Mouse (Mus musculus) mouse trophoblast stem cell (cell line): Measurements from ENCODE around the gene Banf1.
"Not testable (repeated sequence)": the region's sequence is repeated elsewhere in the genome, so short reads cannot be mapped to it uniquely, and the experiment has no call there.

Experiments
- in situ Hi-C, 2 experiments: fragments of 300-500 bp; cut with MseI, MboI; formaldehyde crosslinking; loops; 2 replicates in 1 of 2; 3 replicates in 1 of 2; pipeline ENCODE4 v1.15.1; 2025

The Banf1 gene

DNA sequence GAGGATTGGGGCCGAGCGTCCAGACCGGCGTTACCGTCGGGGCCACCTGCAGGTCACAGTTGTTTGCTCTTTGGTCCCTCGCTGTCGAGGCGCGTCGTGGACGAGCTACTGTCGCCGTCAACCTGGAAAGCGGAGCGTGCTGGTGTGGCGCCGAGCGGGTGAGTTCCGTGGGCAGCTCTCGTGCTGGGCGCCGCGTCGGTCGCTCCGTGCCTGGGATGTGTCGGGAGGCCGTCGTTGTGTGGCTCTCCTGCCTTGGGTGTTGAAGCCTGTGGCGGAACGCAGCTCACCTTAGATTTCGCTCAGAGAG lies at the start of gene Banf1:
Gene Banf1, minus strand, starts transcription at position 116 of the 307 bp plus-strand sequence.
- in situ Hi-C loops = no loop called here

- in situ Hi-C loops = no loop called here
Measured at GRCm38 (mm10) chr19:5414534-5414957, 47.6 kb upstream of the Banf1 start.

GRCm38 (mm10) chr19:5413840-5414239 lies 46.9 kb upstream of the Banf1 start:
- in situ Hi-C loops = no loop called here

DNA sequence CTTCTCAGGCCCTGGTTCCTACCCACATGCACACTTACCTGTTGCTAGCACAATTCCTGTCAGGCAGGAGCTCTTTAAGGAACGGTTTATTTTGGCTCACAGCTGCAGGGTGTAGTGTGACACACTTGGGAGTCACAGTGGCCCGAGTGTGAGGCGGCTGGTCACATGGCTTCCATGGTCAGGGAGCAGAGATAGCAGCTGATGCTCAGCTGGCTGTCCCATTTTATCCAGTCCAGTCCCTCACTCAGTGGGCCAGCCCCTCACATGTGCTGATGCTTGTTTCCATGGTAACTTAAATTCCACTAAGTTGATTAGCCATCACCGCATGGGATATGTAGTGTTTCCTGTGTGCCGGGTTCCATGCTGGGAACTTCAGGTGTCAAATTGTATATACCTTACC lies 45.0 kb upstream of the Banf1 start:
- in situ Hi-C loops = no loop called here

DNA sequence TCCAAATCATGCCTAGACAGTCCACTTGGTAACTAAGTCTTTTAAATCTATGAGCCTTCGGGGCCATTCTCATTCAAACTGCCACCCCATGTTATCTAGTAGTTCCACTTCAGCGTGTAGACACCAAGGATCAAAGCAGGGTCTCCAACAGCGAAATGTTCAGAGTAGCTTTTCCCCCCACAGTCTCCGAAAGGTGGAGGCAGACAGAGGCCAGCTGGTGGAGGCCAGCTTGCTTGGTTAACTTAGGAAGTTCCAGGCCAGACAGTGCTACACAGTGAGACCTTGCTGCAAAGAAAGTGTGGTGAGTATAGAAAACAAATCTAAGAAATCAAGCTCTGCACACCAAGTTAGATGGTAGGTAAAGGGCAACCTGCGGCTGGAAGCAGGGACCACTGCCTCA lies 43.7 kb upstream of the Banf1 start:
- in situ Hi-C loops = no loop called here

DNA sequence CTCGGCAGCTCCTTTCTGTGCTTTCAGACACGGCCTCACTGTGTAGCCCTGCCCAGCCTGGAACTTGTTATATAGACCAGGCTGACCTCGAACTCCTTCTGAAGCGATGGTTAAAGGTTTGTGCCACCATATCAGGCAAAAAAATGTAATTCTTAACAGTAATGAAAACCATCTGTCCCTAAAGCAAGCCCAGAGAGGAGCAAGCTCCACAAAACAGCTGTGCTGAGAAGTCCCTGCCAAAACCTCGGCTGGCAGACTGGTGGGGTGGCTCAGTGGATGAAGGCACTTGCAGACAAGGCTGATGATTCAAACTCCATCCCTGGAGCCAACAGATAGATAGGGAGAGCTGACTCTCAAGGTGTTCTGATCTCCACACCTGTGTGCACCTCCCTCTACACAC lies 42.1 kb upstream of the Banf1 start:
- in situ Hi-C loops = no loop called here

DNA sequence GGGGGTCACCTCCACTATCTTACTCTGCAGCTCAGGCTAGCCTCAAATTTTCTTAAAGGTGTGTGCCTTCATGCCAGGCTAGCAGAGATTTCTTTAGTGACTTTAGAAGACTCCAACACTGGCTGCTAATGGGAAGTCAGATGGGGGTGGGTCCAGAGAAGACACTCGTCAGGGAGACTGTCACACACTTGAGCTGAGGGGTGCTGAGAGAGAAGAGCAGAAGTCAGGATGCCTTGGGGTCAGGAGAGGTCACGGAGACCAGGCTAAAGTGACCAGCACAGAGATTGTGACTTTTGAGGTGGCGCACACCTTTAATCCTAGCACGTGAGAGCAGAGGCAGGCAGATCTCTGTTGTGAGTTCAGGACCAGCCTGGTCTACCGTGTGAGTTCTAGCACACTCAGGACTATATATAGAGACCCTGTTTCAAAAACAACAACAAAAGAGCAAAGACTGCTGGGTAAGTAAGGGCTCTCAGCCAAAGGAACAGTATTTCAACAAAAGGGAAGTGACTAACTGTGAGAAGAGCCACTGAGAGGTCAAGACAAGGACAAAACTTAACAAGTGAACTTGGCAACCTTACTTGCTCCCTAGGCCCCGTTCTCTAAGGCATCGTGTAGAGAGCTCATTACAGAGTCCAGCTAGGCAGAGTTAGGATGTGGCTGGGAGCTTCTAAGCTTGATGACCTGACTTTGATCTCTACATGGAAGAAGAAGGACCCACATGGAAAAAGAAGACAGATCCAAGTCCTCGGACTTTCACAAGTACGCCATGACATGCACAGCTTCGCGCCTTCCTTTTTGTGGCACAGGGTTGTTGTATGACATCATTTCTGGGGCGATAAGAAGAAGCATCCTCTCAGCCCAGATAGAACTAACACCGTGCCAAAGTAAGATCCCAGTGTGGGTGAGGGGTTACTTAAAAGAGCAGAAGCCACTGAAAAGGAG lies 41.4 kb upstream of the Banf1 start:
- in situ Hi-C loops = no loop called here

DNA sequence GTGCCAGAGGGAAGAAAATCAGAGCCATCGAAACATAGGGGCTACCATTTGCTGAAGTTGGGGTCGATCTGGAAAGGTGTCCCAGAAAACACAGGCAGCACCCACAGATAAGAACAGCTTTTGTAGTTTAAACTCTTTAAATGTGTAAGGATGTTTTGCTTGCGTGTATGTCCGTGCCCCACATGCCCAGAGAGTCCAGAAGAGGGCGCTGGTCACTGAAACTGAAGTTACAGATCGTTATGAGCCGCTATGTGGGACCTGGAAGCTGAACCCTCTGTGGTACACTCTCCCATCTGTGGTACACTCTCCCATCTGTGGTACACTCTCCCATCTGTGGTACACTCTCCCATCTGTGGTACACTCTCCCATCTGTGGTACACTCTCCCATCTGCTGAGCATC lies 40.2 kb upstream of the Banf1 start:
- in situ Hi-C loops = no loop called here

DNA sequence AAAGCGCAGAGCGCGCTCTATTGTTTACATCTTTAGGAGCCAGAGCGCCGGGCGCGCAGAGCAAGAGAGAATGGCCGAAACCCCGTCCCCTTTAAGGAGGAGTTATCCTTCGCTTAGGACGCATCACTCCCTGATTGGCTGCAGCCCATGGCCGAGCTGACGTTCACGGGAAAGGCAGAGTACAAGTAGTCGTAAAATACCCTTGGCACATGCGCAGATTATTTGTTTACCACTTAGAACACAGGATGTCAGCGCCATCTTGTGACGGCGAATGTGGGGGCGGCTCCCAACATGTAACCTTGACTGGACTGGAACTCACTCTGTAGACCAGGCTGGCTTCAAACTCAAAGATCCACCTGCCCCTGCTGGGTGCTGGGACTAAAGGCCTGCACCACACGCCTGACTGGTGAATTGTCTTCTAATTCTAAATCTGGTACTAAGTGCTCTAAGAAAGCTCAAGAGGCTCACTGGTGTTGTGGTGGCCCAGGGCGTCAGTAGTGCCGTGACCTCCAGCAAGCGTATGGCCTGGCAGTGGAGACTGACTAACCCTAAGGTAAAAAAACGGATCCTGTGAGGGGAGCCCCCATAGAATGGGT lies 39.7 kb upstream of the Banf1 start:
- in situ Hi-C loops = not testable (repeated sequence)

DNA sequence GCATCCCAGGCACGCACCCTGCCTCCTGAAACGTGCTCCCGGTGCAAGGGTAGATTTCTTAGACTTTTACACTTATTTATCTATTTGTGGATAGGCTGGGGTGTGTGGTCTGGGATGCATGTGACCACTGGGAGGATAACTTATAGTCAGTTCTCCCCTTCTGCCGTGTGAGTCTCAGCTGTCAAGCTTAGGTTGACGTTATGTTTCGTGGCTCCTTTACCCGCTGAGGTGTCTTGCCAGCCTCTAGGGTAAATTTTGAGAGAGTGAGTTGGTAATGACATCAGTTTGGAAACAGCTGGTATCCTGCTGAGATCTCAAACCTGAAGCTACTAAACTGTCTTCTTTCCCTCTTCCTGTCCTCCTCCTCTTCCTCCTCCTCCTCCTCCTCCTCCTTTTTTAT lies 39.0 kb upstream of the Banf1 start:
- in situ Hi-C loops = no loop called here

- in situ Hi-C loops = no loop called here
Measured at GRCm38 (mm10) chr19:5402293-5402692, 35.3 kb upstream of the Banf1 start, which contains the start of gene Tsga10ip. Gene Tsga10ip (minus strand): TSS chr19:5402526.

DNA sequence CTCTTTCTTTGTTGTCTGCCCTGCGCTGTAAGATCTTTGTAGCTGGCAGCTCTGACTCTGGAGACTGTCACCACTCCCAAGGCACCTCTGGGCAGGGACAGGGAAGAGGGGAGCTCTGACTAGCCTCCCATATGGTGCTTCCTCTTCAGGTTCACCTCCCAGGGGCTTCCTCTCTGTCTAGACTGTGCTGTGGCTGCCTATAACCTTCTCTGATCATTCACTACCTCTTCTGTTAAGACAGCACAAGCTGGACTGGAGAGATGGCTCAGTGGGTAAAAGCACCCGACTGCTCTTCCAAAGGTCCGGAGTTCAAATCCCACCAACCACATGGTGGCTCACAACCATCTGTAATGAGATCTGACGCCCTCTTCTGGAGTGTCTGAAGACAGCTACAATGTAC lies 34.1 kb upstream of the Banf1 start:
- in situ Hi-C loops = not testable (repeated sequence)

DNA sequence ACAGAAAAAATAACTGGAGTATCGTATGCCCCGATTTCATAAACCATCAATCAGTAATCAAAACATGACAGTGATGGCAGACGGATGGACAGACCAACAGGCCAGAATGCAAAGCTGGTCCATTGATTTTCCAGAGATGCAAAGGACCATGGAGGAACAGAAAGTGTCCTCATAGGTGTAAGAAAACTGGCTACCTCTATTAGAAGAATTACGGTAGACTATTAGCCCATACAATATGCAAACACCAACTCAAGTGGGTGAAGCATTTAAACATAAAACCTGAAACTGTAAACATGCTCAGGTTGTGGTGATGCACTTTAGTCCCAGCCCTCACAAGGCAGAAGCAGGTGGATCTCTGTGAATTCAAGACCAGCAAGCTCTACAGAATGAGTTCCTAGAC lies 28.4 kb upstream of the Banf1 start:
- in situ Hi-C loops = no loop called here

DNA sequence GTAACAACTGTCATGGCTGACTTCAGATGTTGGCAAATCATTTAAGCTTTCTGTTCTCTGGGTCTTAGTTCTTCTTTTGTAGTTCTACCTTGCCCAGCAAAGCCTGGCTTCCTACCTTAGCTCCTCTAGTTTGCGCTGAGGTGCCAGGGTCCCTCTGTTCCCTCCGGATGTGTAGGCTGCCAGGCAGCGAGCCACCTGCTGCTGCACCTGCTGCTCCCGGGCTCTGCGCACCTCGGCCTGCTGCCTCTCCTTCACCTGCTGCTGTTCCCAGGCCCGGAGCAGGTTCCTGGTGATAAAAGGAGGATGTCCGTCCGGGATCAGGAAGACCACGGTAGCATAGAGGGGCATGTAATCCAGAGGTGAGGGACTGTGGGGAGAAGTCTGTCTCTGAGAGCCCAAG lies 27.2 kb upstream of the Banf1 start:
- in situ Hi-C loops = no loop called here

DNA sequence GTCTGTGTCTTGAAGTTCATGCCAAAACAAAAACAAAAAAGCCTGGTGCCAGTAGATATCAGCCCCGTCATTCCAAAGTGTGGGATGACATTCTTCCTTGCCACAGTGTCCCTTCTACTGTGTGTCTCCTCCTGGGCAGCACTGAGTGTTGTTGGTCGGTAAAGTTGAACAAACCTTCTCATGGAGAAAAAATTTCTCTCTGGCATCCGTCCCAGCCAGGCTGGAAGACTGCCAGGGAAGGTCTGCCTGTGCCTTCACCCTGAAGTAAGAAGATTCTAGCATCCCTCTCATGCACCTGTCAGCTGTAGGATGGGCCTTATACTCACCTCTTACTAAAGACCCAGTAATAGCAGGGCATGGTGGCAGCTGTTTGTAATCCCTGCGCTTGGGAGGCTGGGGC lies 25.9 kb upstream of the Banf1 start:
- in situ Hi-C loops = no loop called here

- in situ Hi-C loops = no loop called here
Measured at GRCm38 (mm10) chr19:5390416-5390815, 23.4 kb upstream of the Banf1 start.

- in situ Hi-C loops = no loop called here
Measured at GRCm38 (mm10) chr19:5389647-5390046, 22.7 kb upstream of the Banf1 start.

DNA sequence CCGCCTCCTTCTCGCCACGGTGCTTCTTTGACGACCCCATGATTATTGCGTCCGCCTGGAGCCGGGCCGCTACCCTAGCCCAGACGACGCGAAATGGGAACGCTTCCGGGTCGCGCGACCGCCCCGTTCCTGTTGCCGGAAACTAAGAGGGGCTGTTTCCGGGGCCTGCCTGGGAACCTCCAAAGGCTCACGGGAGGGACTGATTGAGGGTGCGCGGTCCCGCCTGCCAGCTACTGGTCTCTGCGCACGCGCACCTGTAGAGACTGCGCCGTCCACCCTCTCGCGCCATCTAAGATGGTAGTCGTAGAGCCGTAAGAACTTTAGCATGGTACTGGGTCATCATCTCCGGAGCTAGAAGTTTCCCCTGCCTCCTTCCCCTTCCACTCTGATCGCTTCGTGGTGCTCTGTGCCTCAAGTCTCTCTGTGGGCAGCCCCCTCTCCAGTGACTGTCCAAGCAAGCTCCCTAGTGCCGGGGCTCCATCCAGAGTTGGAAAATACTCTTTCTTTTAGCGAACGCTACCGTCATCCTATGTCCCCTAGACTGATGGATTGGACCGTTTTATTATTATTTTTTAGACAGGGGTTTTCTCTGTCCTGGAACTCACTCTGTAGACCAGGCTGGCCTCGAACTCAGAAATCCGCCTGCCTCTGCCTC lies 21.7 kb upstream of the Banf1 start, which contains the start of gene Sart1:
Gene Sart1, minus strand, starts transcription at position 116 of the 655 bp plus-strand sequence.
- in situ Hi-C loops = no loop called here

GRCm38 (mm10) chr19:5388011-5388441 lies 21.1 kb upstream of the Banf1 start:
- in situ Hi-C loops = no loop called here

- in situ Hi-C loops = no loop called here
Measured at GRCm38 (mm10) chr19:5384715-5385114, 17.7 kb upstream of the Banf1 start.

- in situ Hi-C loops = no loop called here
Measured at GRCm38 (mm10) chr19:5383326-5383725, 16.4 kb upstream of the Banf1 start.

DNA sequence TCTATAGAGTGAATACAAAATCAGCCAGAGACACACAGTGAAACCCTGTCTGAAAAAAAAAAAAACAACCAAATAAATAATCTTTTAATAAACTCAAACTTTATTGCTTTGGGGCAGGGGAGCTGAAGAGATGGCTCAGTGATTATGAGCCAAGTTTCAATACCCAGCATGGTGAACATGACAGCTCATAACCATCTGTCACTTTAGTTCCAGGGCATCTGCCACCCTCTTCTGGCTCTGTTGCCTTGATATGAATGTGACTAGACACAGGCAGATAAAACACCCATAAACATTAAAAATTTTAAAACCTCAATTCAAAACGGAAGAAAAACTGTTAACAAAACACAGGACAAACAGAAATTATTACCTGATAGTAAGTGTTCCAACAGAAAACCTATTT lies 10.5 kb upstream of the Banf1 start:
- in situ Hi-C loops = no loop called here

GRCm38 (mm10) chr19:5374748-5375147 lies 7.8 kb upstream of the Banf1 start:
- in situ Hi-C loops = no loop called here
